Mouse (Mus musculus): ENCODE data around the gene Magt1.
"Not testable (repeated sequence)": the region's sequence is repeated elsewhere in the genome, so short reads cannot be mapped to it uniquely, and the experiment has no call there.

Gene Magt1

DNA sequence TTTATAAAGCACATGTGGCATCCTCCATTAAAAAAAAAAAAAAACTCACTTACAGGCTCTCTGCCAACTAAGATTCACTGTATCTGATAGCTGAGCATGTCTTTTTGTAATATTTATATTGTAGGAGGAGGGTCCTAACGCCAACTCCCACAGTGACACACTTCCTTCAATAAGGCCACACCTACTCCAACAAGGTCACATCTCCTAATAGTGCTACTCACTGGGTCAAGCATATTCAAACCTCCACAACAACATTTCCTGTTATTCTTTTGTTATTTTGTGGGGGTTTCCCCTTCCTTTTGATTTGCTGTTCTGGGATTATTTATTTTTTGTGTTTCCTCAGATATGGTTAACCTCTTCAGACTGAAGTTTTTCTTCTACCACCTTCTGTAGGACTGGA lies 65.3 kb downstream of the Magt1 start:
- DNase-seq (ENCODE audit: low read depth): peak; percentile 39

DNA sequence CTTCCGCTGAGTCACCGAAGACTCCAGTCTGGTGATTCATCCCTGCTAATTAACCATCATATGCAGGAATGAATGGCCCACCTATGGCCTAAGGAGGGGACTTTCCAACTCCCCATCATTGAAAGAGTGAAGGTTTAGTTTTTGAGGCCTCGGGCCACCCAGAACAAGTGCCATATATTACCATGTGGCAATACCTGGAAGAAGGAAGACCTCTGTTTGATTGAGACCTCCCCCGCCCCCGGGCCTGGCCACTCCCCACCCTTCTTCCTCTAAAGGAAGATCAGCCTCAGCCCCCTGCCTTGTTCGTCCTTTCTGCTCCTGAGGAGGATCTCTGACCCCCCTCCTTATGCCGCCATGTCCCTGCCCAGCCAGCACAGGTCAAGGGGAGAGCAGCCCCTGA lies 72.5 kb downstream of the Magt1 start:
- no peak for DNase-seq (ENCODE audit: low read depth)

DNA sequence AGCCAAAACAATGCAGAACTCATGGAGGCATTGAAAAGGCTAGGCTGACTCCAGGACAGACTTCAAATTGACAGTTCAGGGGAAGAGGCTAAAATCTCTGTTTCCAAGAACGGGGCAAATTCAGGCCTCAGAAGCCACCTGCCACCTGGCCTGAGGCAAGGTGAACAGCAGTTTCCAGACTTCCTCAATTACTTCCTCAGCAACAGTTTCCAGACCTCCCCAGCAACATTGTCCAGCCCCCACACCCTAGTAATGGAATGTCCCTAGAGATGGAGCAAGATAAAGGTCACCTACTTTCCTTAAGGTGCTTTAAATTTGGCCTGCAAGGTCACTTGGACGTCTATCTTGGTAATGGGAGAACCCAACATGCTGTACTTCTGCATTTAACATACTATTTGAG lies 74.0 kb downstream of the Magt1 start:
- DNase-seq (ENCODE audit: low read depth): no peak

DNA sequence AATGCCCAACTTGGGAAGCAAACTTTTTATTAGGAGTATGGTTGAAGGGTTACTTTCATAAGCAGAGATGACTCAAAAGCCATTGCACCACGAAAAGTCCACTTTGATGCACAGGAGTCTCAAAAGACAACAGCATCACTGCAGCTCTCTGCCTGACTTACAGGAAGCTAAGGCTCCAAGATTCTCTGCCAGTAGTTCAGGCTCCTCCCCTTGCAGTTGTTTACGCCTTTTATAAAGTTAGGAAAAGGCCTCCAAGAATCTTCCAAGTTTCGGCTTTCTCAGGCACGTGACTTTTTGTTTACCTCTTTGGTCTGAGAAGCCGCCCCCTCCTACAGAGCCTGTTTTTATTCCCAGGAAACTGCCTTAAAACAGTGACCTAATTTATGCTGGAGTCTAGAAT lies 77.4 kb downstream of the Magt1 start:
- DNase-seq (ENCODE audit: low read depth): no peak

DNA sequence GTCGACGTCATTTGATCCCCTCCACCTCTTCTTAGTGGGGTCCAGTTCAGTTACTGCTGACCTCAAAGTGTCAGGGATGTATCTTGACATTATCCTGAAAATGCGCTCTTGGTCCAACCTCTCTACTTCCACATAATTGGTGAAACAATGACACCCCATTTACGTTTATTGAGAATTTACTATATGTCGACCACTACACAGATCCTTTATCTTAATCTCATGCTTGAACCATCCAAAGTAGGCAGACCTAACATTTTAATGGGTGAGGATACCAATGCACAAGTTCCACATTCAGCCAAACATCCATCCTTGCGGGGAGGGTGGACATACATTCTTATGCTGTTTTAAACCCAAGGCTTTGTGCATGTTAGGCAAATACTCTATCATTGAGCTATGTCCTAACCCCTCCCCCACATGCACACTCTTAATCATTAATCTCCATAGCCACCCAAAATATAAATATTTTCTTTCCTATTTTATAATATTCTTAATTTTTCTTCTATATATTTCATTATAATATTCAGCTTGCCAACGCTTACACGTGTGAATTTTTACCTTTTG lies 82.1 kb downstream of the Magt1 start:
- DNase-seq (ENCODE audit: low read depth): no peak

DNA sequence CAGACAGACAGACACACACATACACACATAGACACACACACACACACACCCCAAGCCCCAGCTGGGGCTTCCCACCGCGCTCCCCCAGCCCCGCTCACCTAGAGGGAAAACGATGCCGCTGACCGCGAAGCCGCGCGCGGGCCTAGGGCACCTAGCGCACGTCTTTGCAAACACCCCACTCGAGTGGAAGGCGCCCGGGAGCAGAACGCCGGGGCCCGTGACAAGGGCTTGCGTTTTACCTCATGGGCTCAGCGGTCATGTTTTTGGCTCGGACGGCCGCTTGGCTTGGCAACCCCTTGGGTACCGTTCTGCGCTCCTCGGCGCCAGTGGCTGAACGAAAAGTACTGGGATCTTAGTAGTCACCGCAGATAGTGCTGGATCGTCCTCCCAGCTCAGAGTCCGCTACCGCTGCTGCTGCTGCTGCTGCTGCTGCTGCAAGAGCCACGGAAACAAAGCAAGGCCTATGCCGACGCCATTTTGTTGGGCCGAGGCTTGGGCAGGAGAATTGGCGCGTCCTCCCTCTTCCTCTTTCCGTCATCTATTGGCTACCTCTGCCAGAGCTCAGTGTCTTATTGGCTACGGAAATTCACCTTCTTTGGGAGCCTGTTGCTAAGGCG lies 82.7 kb downstream of the Magt1 start, which contains the start of gene Atrx:
TSS of gene Atrx (minus strand) at position 543 of the 617 bp plus-strand sequence.
- peak; percentile 88 for DNase-seq (ENCODE audit: low read depth)

DNA sequence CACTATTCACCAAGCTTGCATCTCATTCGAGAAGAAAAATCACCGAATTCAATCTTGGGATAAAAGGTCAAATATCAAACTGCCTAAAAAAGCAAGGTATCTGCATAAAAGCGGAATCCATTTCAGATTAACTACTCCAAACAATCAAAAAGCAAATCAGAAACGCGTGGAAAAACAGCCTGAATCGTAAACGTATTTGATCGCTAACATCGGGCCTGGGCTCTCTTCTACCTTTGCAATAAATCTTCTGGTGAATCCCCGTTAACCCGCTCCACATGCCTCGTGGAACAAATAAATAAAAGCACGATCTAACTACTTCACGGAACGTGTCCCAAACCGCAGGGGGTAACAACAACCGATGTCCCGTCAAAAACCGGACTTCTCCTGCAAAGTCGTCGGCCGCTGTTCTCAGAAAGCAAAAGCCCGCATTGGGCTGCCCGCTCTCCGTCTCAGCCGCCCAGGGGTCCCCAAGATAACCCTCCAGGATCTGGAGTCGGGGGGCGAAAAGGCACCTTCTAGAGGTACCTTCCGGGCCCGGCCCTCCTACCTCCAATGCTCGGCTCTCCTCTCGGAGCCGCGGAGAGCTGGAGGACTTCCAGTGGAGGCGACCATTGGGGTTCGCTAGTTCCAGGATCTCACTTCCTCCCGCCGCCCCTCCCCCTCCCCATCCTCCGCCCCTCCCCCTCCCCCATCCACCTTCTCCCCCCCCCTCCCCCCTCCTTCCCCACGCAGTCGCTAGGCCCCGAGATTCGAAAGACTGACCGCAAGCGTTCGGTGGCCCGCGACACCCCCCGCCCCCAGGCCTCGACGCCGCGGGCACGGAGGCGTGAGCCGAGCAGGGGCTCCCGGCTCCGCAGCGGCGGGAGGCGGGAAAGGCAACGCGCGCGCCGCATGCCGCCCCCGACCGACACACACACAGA lies 83.5 kb downstream of the Magt1 start:
- peak; percentile 36 for DNase-seq (ENCODE audit: low read depth)

DNA sequence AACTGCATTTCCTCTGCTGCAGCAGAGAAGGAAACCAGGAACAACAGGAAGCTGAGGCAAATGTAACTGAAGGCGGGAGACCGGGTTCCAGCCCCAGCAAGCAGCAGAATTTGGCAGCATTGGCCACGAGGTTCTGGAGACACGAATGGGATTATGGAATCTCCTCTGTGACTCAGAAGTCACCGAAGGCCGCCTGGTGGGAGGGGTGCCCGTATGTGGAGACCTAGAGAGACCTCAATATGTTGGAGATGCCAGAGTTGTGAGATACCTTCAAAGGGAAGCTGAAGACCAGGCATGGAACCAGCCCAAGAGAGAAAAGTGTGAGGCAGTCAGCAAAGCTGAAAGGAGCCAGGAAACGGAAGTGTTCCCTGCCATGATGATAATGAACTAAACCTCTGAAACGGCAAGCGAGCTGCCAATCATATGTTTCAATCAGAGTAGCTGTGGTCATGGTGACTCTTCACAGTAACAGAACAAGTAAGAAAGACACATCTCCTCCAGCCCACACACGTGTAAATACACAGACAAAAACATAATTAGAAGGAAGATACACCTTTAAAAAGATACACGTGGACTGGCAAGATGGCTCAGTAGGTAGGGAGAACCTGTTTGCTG lies 85.5 kb downstream of the Magt1 start:
- DNase-seq (ENCODE audit: low read depth): peak; percentile 66

DNA sequence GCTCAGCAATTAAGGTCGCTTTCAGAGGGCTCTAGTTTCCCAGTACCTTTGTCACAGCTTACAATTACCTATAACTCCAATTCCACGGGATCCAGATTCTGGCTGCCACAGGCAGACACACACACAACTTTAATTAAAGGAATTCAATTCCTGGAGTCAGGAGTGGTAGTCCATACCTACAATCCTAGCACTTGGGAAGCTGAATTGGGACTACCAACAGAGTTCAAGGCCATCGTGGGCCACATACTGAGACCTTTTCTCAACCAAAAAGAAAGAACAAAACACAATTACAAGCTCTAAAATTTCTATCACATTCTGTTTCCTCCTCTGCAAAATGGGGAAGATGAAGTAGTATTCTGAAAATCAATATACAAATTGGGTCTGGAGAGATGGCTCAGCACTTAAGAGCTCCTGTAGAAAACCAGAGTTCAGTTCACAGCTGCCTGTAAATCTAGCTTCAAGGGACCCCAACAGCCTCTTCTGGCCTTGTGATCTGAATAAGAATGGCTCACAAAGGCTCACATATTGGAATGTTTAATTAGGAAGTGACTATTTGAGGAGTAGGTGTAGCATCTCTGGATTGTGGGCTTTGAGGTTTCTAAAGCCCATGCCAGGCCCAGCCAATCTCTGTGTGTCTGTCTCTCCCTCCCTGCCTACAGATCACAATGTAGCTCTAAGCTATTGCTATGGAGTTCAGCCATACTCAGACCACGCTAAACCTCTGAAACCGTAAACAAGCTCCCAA lies 87.2 kb downstream of the Magt1 start:
- no peak for DNase-seq (ENCODE audit: low read depth)

DNA sequence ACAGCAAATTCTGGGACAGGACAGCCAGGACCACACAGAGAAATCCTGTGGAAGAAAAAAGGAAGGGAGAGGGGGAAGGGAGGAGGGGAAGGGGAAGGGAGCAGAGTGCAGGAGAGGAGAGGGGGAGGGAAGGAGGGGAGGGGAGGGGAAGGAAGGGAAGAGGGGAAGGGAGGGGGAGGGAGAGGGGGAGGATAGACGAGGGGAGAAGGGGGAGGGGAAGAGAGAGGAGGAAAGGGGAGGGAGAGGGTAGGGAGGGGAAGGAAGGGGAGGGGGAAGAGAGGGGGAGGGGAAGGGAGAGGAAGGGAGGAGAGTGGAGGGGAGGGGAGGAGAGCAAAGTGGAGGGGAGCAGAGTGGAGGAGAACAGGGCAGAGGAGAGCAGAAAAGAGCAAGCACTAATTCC lies 87.8 kb downstream of the Magt1 start:
- DNase-seq (ENCODE audit: low read depth): no peak

DNA sequence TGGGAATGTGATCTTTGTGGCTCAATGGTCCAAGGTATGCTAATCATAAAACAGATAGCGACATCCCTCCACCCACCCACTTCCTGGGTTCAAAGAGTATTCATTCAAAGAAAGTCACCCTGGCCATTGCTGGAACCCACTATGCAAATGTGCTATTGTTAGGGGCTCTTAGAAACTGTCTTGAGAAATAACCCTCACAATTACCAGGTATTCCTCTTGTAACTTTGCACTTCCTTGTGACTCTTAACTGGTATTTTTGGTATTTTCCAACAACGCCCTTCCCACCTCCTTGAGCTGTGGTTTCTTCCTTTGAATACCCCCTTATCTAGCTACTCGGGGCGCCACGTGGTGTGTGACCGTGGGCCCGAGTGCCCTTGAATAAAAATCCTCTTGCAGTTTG lies 88.7 kb downstream of the Magt1 start:
- DNase-seq (ENCODE audit: low read depth): not testable (repeated sequence)

DNA sequence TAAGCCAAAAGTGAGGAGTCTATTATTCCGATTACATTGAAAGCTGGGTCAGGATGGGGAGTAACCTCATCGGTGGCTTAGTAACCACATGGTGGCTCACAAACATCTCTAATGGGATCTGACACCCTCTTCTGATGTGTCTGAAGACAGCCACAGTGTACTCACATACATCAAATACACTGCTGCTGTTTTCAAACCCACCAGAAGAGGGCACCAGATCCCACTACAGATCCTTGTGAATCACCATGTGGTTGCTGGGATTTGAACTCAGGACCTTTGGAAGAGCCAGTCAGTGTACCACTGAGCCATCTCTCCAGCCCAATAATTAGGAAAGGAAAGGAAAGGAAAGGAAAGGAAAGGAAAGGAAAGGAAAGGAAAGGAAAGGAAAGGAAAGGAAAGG lies 90.3 kb downstream of the Magt1 start:
- DNase-seq (ENCODE audit: low read depth): peak; percentile 57
